Mouse (Mus musculus) frontal cortex, postnatal 10 days (tissue): ENCODE data around the gene Vps35l.

ENCODE experiments used
- DNase-seq, 2 experiments: peaks; one replicate each; pipeline ENCODE4 v3.0.0; 2022; ENCODE audit warnings: low spot score in 2 of 2, mixed read lengths in 1 of 2

Vps35l gene

DNA sequence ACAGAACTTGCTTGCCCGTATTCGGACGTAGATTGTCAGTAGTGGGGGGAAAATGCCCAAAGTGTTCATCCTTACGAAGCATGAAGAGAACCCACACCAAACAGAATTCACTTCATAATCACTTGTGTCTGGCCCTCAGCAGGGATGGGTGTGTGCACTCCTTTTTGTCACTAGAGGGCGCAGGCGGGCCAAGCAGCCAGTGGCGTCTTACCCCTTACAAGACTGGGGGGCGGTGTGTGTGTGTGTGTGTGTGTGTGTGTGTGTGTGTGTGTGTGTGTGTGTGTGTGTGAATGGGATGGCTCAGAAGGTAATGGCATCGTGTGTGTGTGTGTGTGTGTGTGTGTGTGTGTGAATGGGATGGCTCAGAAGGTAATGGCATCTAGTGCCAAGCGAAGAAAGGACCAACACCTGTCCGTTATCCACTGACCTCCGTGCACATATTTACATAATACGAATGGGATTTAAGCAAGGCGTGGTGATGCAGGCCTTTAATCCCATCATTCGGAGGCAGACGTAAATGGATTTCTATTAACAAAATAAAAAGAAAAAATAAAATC, at the start of gene Vps35l:
Gene Vps35l, plus strand, starts transcription at position 252 of the 557 bp plus-strand sequence.
- DNase-seq: peak; percentile 73 to 81

GRCm38 (mm10) chr7:118691287-118691686, 48.7 kb upstream of the Vps35l start:
- DNase-seq: no peak

- no peak for DNase-seq
Measured at GRCm38 (mm10) chr7:118696146-118696545, 43.9 kb upstream of the Vps35l start.

DNA sequence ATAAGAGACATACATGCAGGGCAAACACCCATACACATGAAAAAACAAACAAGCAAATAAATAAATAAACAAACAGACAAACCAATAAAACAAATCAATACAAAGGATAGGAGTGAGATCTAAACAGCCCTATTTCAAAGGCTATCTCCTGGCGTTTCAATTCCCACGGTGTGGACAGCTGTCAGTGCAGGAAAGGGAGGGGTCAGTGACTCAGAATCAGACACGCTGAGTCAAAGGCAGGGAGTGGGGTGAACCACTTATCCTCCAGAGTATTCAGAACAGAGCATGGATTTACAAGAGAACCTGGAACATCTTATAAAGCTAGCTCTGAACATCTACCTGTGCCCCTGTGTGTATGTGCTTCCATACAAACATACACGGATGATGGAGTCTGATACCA, 42.9 kb upstream of the Vps35l start:
- no peak for DNase-seq

DNA sequence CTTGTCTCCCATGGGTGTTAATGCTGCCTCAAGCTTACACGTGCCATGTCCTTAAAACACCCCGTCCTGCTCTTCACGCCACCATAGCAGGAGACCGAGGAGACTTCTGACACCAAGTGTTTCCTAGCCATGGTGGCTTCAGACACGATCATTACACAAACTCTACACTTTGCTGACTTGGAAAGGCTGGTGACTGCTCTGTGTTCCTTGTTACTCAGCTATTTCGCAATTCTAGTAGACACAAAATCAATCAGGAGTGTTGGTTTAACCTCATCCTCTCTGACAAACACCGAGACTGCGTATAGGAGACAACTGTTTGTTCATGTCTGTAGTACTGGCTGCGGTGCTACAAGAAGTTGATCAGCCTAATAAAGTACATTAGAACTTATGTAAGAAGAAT, 41.1 kb upstream of the Vps35l start:
- DNase-seq: no peak

- DNase-seq: no peak
Measured at GRCm38 (mm10) chr7:118703144-118703561, 36.9 kb upstream of the Vps35l start.

GRCm38 (mm10) chr7:118704001-118704850, 35.8 kb upstream of the Vps35l start:
- DNase-seq: no peak

- DNase-seq: peak; percentile 89 to 91
Measured at GRCm38 (mm10) chr7:118705101-118705961, 34.7 kb upstream of the Vps35l start, which contains the start of gene Gde1. Gene Gde1 (minus strand): TSS chr7:118705778.

DNA sequence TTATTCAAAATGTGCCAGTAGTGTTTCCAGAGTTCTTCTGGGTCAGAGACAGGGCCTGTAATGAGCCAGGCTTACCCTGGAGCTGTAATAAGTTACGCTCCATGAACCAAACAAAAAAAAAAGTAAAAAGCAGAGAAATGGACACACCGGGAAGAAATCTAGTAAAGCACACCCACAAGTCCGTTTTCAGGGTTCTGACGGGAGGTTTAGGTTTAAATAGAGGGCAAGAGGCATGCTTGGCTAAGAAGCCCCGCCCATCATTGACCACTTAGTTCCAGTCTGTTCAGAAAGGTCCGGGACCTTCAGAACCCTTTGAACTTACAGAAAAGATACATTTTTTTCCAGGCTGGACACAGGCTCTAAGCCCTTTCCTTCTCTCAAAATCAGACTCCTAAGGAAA, 34.0 kb upstream of the Vps35l start:
- DNase-seq: no peak

- no peak for DNase-seq
Measured at GRCm38 (mm10) chr7:118706488-118706887, 33.5 kb upstream of the Vps35l start.

- no peak for DNase-seq
Measured at GRCm38 (mm10) chr7:118707216-118707615, 32.8 kb upstream of the Vps35l start.

- no peak for DNase-seq
Measured at GRCm38 (mm10) chr7:118708002-118708401, 32.0 kb upstream of the Vps35l start.

DNA sequence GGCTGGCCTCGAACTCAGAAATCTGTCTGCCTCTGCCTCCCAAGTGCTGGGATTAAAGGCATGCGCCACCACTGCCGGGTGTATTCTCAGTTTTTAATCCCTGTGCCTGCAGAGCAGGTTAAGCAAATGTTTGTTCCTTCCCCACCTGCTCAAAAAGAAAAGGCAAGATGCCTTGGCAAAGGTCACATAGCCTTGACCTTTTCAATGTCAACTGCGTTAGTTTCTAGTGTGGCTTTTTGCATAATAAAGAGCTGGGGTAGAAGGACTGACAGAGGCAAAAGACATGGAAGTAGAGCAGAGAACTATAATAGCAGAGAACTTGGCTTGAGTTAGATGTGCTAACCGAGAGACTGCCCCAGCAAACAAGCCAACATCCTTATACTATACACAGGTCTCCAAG, 29.2 kb upstream of the Vps35l start:
- no peak for DNase-seq

- DNase-seq: peak; percentile 91 to 94
Measured at GRCm38 (mm10) chr7:118712228-118713173, 27.5 kb upstream of the Vps35l start, which contains the start of gene Ccp110. Gene Ccp110 (plus strand): TSS chr7:118712552.

DNA sequence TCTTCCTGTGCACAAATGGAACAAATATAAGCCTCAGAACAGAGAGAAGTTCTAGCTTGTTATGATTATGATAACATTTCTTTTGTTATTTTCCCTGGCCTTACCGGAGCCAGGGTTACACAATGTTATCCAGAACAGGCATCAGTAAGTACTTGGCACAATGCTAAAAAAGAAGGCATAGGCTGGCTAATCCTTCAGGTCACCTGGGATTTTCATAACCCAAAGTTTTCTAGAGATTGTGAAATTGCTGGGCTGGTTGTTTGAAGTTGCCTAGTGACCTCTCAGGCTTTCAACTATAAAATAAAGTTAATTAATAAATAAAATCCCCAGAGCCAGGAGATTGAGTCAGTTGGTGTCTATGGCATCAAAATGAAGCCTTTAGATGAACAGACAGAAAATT, 25.2 kb upstream of the Vps35l start:
- DNase-seq: no peak

- no peak for DNase-seq
Measured at GRCm38 (mm10) chr7:118718066-118718465, 22.0 kb upstream of the Vps35l start.

DNA sequence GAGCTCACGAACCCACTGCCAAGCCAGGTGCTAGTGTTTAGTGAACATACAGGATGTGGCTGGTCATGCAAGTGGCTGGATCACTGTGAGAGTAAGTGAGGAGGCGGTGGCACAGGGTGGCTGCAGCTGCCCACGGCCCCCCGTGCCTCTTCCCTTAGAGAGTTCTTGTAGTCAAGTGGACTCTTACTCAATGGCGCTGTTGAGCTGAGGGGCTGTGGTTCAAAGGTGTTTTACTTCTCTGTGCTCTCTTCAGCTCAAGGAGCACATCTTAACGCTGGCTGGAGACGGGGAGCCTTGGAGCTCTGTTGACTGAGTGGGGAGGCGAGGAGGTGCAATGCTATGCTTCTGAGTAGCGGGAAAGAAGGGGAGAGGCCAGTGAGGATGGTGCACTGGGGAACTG, 16.1 kb upstream of the Vps35l start:
- DNase-seq: no peak

DNA sequence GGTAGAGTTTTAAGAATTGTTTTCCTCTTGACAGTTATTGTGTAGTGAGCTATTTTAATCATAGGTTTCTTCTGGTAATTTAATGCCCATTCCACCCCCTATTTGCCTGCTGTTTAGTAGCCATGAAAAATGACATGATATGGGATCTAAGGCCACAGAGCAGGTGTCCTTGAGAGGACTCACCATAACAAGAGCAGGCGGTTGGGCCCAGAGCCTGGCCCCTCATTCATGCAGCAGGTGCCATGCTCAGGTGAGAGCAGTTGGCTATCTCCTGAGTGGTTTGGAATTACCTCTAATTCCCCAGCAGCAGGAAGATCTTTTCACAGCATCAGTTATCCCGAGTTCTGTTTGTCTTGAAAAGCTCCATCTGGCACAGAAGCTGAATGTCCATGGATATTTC, 14.6 kb upstream of the Vps35l start:
- DNase-seq: no peak

GRCm38 (mm10) chr7:118728846-118729587, 11.0 kb upstream of the Vps35l start:
- DNase-seq: no peak

GRCm38 (mm10) chr7:118731781-118732180, 8.2 kb upstream of the Vps35l start:
- DNase-seq: no peak
